Mouse (Mus musculus) c-Kit-positive CD71-positive TER-119-negative erythroid progenitor cells, embryonic 14.5 days (primary cell): Measurements from ENCODE around the gene Isg20l2.

Experiments used
- DNase-seq: peaks from one replicate; pipeline ENCODE4 v3.0.0-alpha.2; 2013; ENCODE audit warnings: low read depth

Isg20l2 gene

GRCm38 (mm10) chr3:87980085-87980484 is 50.0 kb downstream of the Isg20l2 start:
- no peak for DNase-seq

GRCm38 (mm10) chr3:87980728-87981127 is 50.6 kb downstream of the Isg20l2 start:
- DNase-seq, result no peak

GRCm38 (mm10) chr3:87981214-87981760 is 51.2 kb downstream of the Isg20l2 start:
- no peak for DNase-seq

GRCm38 (mm10) chr3:87981894-87982835 is 52.1 kb downstream of the Isg20l2 start:
- DNase-seq, result no peak

GRCm38 (mm10) chr3:87982836-87983601 is 52.9 kb downstream of the Isg20l2 start:
- no peak for DNase-seq

GRCm38 (mm10) chr3:87983627-87984026 is 53.5 kb downstream of the Isg20l2 start:
- DNase-seq, result no peak

GRCm38 (mm10) chr3:87984094-87984493 is 54.0 kb downstream of the Isg20l2 start:
- no peak for DNase-seq

GRCm38 (mm10) chr3:87985505-87986320 is 55.6 kb downstream of the Isg20l2 start:
- DNase-seq, result no peak

GRCm38 (mm10) chr3:87986868-87987267 is 56.8 kb downstream of the Isg20l2 start:
- DNase-seq, result peak; percentile 90

GRCm38 (mm10) chr3:87987633-87988032 is 57.5 kb downstream of the Isg20l2 start:
- peak; percentile 50 for DNase-seq

GRCm38 (mm10) chr3:87988068-87988467 is 58.0 kb downstream of the Isg20l2 start:
- no peak for DNase-seq

GRCm38 (mm10) chr3:87989935-87990334 is 59.8 kb downstream of the Isg20l2 start:
- DNase-seq, result no peak
